Mouse (Mus musculus) stomach, adult 2 months (tissue): ENCODE measurements around the gene Olfr543. TPM values are rescaled to one million over a fixed set of nuclear protein-coding genes. Genes with fewer than 3 reads are reported as not detected.

ENCODE experiments used
- polyA plus RNA-seq: library from polyadenylated mRNA; depleted of rRNA; stranded (reverse); fragments of >200 nt; gene quantifications from 2 replicates; pipeline ENCODE4 v1.2.3, GENCODE M21; 2012; rRNA removed

The Olfr543 gene
- polyA plus RNA-seq: not detected in 2 replicates

DNA sequence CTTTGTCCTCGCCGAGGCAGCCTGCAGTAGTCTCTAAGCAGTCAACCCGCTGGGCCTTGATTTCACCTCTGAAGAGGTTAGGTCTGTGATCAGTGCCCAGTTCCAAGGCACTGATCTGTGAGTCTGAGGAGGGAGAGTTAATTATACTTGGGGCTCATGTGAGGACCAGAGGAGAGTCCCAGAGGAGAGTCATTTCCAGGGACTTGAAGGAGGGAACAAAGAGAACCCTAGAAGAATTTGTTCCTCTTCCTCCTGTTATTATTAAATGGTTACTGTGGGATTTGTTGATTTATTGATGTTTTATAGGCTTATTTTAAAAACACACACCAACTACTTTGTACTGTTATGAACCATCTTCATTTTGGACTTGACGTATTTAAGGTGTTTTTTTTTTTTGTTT, at the start of gene Olfr543:
Gene Olfr543 (minus strand): TSS at position 101 of the 400 bp plus-strand sequence.

GRCm38 (mm10) chr7:102499473-102499872, 18.0 kb upstream of the Olfr543 start, which contains the start of gene Olfr545:
Gene Olfr545 (minus strand): TSS chr7:102499573.

DNA sequence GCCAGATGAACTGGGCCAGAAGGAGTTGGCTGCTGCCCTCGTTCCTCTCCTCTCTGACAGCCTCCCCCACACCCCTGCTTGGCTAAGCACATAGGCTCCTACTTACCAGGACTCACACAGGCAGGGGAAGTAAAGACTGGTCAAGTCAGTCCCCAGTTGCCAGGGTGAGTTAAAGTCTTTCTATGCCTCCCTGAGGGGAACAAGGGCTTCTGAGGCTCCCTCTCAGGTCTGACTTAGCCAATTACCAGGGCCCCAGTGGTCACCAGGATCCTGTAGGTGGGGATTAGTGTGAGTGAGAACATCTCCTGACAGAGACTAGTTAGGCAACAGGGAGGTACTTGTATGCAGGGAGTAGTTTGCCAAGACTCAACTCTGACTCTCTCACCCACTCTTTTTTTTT, 6.7 kb upstream of the Olfr543 start, which contains the start of gene Olfr544:
Gene Olfr544 (minus strand): TSS at position 153 of the 400 bp plus-strand sequence.

DNA sequence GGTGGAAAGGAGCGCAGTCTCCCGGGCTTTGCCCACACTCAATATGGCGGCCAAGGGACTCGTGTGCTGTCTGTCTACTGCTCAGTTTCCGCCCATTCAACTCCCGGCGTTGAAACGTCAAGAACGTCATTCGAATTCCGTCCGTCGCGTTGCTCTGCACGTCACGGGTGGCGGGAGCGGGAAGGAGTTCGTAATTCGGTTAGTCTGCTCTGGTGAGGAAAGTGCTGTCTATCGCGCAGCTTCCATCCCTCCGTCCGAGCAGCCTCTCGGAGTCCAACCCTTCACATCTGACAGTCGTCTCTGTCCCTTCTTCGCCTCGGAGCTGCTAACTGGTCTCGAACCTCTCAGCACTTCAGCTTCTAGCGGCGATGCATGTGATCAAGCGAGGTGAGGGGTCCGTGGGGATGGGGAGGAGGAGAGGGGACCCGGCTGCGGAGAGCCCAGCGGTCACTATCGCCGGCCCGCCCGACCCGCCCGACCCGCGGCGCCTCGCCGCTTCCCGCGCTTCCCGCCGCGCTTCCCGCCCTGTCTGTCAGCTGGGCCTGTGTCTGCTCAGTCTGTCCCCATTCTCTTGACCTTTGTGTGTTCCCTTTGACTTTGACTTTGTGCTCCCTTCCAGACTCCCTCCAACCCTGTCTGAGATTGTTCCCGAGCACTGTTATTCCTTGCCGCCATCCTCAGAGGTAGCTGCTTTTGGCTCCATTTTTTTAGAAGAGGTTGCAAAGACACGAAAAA, 39.7 kb downstream of the Olfr543 start, which contains the start of gene Rrm1:
Gene Rrm1 (plus strand): TSS at position 39 of the 735 bp plus-strand sequence.

Other genes starting within 250 kb of the Olfr543 start
- 48.4 and 53.1 TPM in 2 replicates for gene Rhog, start 225.6 kb downstream of the Olfr543 start, polyA plus RNA-seq
- gene Stim1, start 213.9 kb downstream of the Olfr543 start, polyA plus RNA-seq: 29.9 and 33.5 TPM in 2 replicates
- gene Rrm1, start 40.0 kb downstream of the Olfr543 start, polyA plus RNA-seq: 1.4 and 2.7 TPM in 2 replicates
- gene Olfr544, start 6.6 kb upstream of the Olfr543 start, polyA plus RNA-seq: not detected in 2 replicates
- not detected in 2 replicates for gene Olfr545, start 17.9 kb upstream of the Olfr543 start, polyA plus RNA-seq
- not detected in 2 replicates for gene Olfr547, start 53.1 kb upstream of the Olfr543 start, polyA plus RNA-seq
- not detected in 2 replicates for gene Olfr548-ps1, start 59.2 kb upstream of the Olfr543 start, polyA plus RNA-seq
- gene Olfr549, start 68.2 kb upstream of the Olfr543 start, polyA plus RNA-seq: not detected in 2 replicates
- 0.67 and 0.84 TPM in 2 replicates for gene Trim21, start 83.8 kb upstream of the Olfr543 start, polyA plus RNA-seq
- gene Olfr550, start 89.8 kb upstream of the Olfr543 start, polyA plus RNA-seq: not detected in 2 replicates
- gene Olfr551, start 110.2 kb upstream of the Olfr543 start, polyA plus RNA-seq: not detected in 2 replicates
- not detected in 2 replicates for gene Olfr552, start 116.1 kb upstream of the Olfr543 start, polyA plus RNA-seq
- not detected in 2 replicates for gene Olfr553, start 136.5 kb upstream of the Olfr543 start, polyA plus RNA-seq
- not detected in 2 replicates for gene Olfr554, start 156.8 kb upstream of the Olfr543 start, polyA plus RNA-seq
- not detected in 2 replicates for gene Olfr555, start 177.1 kb upstream of the Olfr543 start, polyA plus RNA-seq
- gene Olfr556, start 183.2 kb upstream of the Olfr543 start, polyA plus RNA-seq: not detected in 2 replicates
- 2.8 and 3.8 TPM in 2 replicates for gene Trim68, start 205.6 kb upstream of the Olfr543 start, polyA plus RNA-seq
- not detected in 2 replicates for gene Olfr557, start 214.2 kb upstream of the Olfr543 start, polyA plus RNA-seq
- gene Olfr558, start 220.5 kb upstream of the Olfr543 start, polyA plus RNA-seq: 0.15 and 0.35 TPM in 2 replicates
- 0.15 TPM in 1 of 2 replicates, not detected in the other for gene Olfr33, start 237.4 kb upstream of the Olfr543 start, polyA plus RNA-seq
- not detected in 2 replicates for gene Olfr559, start 245.8 kb upstream of the Olfr543 start, polyA plus RNA-seq